Mouse (Mus musculus) megakaryocyte, embryonic 14.5 days (primary cell): ENCODE results near the gene Pip4k2c.

Experiments used
- FLI1 ChIP-seq: IDR thresholded peaks from 2 replicates; pipeline ENCODE4 v1.6.1; 2012; ENCODE audit warnings: low read length, inconsistent platforms, mixed read lengths
- GATA1 ChIP-seq: IDR thresholded peaks from 3 replicates; pipeline ENCODE4 v1.6.1; 2012; ENCODE audit warnings: mixed read lengths, low read length, inconsistent platforms, borderline replicate concordance

GRCm38 (mm10) chr10:127165654-127166403 lies 45.6 kb downstream of the Pip4k2c start:
- no peak for TF ChIP-seq GATA1
- no peak for TF ChIP-seq FLI1
